Mouse (Mus musculus): Measurements from ENCODE around the gene Slc43a2. TPM values are rescaled to one million over a fixed set of nuclear protein-coding genes. Genes with fewer than 3 reads are reported as not detected.

The Slc43a2 gene
- polyA plus RNA-seq, 1 experiment = 15.9 TPM

DNA sequence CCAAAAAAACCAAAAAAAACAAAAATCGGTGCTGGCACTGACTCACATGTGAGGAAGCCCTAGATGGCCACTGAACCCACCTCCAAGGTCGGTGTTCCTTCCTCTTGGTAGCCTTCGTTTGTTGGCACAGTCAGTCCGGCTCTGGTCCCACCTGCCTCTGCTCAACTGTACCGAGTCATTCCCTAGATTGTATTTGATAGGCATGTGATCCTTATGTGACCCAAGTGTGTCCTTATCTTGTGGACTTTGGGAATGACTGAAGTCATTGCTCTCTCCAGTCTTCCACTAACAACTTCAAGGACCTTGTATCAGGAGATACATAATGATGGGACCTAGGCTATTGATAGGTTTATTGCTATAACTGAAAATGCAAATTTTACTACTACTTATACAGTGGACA lies 73.3 kb downstream of the Slc43a2 start:
- no peak overlapping the region for H3K4me3 ChIP-seq
- no peak overlapping the region for H3ac ChIP-seq (ENCODE audit: control insufficient read depth, insufficient read length)
- no peaks in the 10 kb centered on the region for H3K27me3 ChIP-seq (ENCODE audit: control insufficient read depth, insufficient read depth, insufficient read length)
- H3K4me2 ChIP-seq (ENCODE audit: low read depth) = no peak overlapping the region
- no peak for TF ChIP-seq E2F4 (IDR thresholded peaks at IDR 0.05; ENCODE audit: insufficient read depth)
- TF ChIP-seq TCF12 (IDR thresholded peaks at IDR 0.05; ENCODE audit: insufficient read depth, poor library complexity, severe bottlenecking) = no peak
- peaks cover 32% of the 10 kb centered on the region for H3K36me3 ChIP-seq (ENCODE audit: control insufficient read depth, insufficient read depth)
- no peaks in the 10 kb centered on the region for H3K79me2 ChIP-seq (ENCODE audit: control insufficient read depth, insufficient read depth)

DNA sequence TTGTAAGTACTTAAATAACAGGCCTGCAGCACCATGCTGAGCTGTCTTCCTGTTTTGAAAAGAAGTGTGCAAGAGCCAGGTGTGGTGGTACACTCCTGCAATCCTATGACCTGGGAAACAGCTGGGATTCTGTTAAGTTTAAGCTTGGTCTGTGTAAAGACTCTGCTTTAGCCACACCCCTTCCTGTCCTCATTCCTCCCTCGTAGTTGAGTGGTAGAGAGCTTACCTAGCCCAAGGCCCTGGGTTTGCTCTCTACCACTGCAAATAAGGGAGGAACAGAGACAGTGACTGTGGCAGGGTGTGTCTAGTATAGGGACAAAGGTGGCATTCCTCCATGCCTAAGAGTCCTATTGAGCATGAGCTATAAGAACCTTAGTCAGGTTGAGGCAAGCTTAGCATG lies 73.8 kb downstream of the Slc43a2 start:
- Histone ChIP-seq H3K4me2 (ENCODE audit: low read depth) (no peak overlapping the region), H3K27me3 (ENCODE audit: control insufficient read depth, insufficient read depth, insufficient read length) (no peaks in the 10 kb centered on the region), H3K4me3 (no peak overlapping the region), H3K79me2 (ENCODE audit: control insufficient read depth, insufficient read depth) (no peaks in the 10 kb centered on the region), H3K36me3 (ENCODE audit: control insufficient read depth, insufficient read depth) (peaks cover 37% of the 10 kb centered on the region), H3ac (ENCODE audit: control insufficient read depth, insufficient read length) (no peak overlapping the region)
- TF ChIP-seq USF1 (IDR thresholded peaks at IDR 0.05; ENCODE audit: low read depth) (no peak), MYOG (IDR thresholded peaks at IDR 0.05; ENCODE audit: control insufficient read depth in 1 of 3, insufficient read depth in 1 of 3, insufficient read length in 2 of 3, low read depth in 2 of 3) (no peak), MAX (IDR thresholded peaks at IDR 0.05; ENCODE audit: low read depth) (no peak), SRF (IDR thresholded peaks at IDR 0.05; ENCODE audit: control insufficient read depth, insufficient read length, low read depth) (no peak), REST (IDR thresholded peaks at IDR 0.05; ENCODE audit: insufficient read depth, insufficient read length) (no peak), POLR2A (IDR thresholded peaks at IDR 0.05; ENCODE audit: insufficient read length, low read depth) (no peak), E2F4 (IDR thresholded peaks at IDR 0.05; ENCODE audit: insufficient read depth) (no peak), MYOD1 (IDR thresholded peaks at IDR 0.05; ENCODE audit: control insufficient read depth in 1 of 3, insufficient read length in 2 of 3, low read depth in 2 of 3) (no peak), POLR2AphosphoS2 (IDR thresholded peaks at IDR 0.05; ENCODE audit: insufficient read length, low read depth) (no peak), TCF12 (IDR thresholded peaks at IDR 0.05; ENCODE audit: insufficient read depth, poor library complexity, severe bottlenecking) (no peak), CEBPB (IDR thresholded peaks at IDR 0.05; ENCODE audit: insufficient read depth, poor library complexity, severe bottlenecking) (no peak), TCF3 (IDR thresholded peaks at IDR 0.05; ENCODE audit: insufficient read length, low read depth) (no peak)

DNA sequence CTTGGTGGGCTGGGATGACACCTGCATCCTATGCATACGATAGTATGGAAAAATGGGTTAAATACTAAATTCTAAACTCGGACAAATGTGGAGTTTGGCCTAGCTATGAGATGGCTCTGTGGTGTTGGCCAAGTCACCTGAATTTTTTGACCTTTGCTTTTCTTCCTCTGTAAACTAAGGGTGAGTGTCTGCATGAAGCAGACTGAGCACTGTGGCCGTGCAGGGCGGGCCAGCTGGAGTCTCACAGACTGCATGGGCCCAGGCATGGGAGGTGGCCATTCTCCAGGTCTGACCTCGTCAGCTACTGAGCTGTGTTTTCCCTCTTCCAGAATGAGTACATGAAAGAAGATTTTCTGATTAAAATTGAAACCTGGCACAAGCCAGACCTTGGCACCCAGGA lies 77.3 kb downstream of the Slc43a2 start:
- Histone ChIP-seq H3ac (ENCODE audit: control insufficient read depth, insufficient read length) (no peak overlapping the region), H3K4me3 (no peak overlapping the region), H3K4me2 (ENCODE audit: low read depth) (no peak overlapping the region), H3K36me3 (ENCODE audit: control insufficient read depth, insufficient read depth) (peaks cover 49% of the 10 kb centered on the region), H3K27me3 (ENCODE audit: control insufficient read depth, insufficient read depth, insufficient read length) (no peaks in the 10 kb centered on the region), H3K79me2 (ENCODE audit: control insufficient read depth, insufficient read depth) (no peaks in the 10 kb centered on the region)
- no peak for TF ChIP-seq POLR2A (IDR thresholded peaks at IDR 0.05; ENCODE audit: insufficient read length, low read depth)
- TF ChIP-seq SRF (IDR thresholded peaks at IDR 0.05; ENCODE audit: control insufficient read depth, insufficient read length, low read depth) = no peak
- TF ChIP-seq MAX (IDR thresholded peaks at IDR 0.05; ENCODE audit: low read depth) = no peak
- TF ChIP-seq MYOD1 (IDR thresholded peaks at IDR 0.05; ENCODE audit: control insufficient read depth in 1 of 3, insufficient read length in 2 of 3, low read depth in 2 of 3) = no peak
- TF ChIP-seq REST (IDR thresholded peaks at IDR 0.05; ENCODE audit: insufficient read depth, insufficient read length) = no peak
- TF ChIP-seq USF1 (IDR thresholded peaks at IDR 0.05; ENCODE audit: low read depth) = no peak
- no peak for TF ChIP-seq CEBPB (IDR thresholded peaks at IDR 0.05; ENCODE audit: insufficient read depth, poor library complexity, severe bottlenecking)
- no peak for TF ChIP-seq TCF3 (IDR thresholded peaks at IDR 0.05; ENCODE audit: insufficient read length, low read depth)
- TF ChIP-seq TCF12 (IDR thresholded peaks at IDR 0.05; ENCODE audit: insufficient read depth, poor library complexity, severe bottlenecking) = no peak
- TF ChIP-seq MYOG (IDR thresholded peaks at IDR 0.05; ENCODE audit: control insufficient read depth in 1 of 3, insufficient read depth in 1 of 3, insufficient read length in 2 of 3, low read depth in 2 of 3) = no peak
- TF ChIP-seq POLR2AphosphoS2 (IDR thresholded peaks at IDR 0.05; ENCODE audit: insufficient read length, low read depth) = no peak
- TF ChIP-seq E2F4 (IDR thresholded peaks at IDR 0.05; ENCODE audit: insufficient read depth) = no peak

DNA sequence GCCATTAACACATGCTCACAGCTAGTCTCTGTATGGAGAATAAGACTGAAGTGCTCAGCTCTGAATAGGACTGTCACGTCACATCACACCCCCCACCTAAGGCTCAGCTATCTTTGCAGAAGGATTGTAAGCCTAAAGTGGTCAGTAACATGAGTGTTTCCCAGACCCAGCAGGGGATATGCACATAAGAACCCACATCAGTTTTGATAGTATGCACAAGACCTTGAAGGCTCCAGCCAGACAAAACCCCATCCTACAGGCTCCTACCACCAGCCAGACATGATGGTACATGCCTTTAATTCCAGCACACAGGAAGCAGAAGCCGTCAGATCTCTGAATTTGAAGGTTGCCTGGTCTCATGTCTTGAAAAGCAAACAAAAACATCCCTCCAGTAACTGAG lies 78.5 kb downstream of the Slc43a2 start:
- Histone ChIP-seq H3K4me3 (no peak overlapping the region), H3ac (ENCODE audit: control insufficient read depth, insufficient read length) (no peak overlapping the region), H3K79me2 (ENCODE audit: control insufficient read depth, insufficient read depth) (no peaks in the 10 kb centered on the region), H3K27me3 (ENCODE audit: control insufficient read depth, insufficient read depth, insufficient read length) (no peaks in the 10 kb centered on the region), H3K36me3 (ENCODE audit: control insufficient read depth, insufficient read depth) (peaks cover 44% of the 10 kb centered on the region), H3K4me2 (ENCODE audit: low read depth) (no peak overlapping the region)
- TF ChIP-seq CEBPB (IDR thresholded peaks at IDR 0.05; ENCODE audit: insufficient read depth, poor library complexity, severe bottlenecking) = no peak

DNA sequence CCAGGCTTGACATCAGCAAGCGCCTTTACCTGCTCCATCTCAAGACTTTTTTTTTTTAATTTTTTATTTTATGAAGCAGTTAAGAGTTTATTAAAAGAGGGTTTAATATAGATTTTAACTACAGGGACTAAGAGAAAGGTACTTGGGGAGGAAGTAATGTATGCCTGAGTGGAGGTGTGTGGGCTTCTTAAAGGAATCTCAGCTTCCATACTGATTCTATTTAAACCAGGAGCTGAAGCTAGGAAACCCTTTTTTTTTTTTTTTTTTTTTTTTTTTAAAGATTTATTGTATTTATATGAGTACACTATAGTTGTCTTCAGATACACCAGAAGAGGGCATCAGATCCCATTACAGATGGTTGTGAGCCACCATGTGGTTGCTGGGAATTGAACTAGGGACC lies 83.3 kb downstream of the Slc43a2 start:
- peaks cover 46% of the 10 kb centered on the region for H3K36me3 ChIP-seq (ENCODE audit: control insufficient read depth, insufficient read depth)
- TF ChIP-seq E2F4 (IDR thresholded peaks at IDR 0.05; ENCODE audit: insufficient read depth) = no peak
- no peak for TF ChIP-seq TCF3 (IDR thresholded peaks at IDR 0.05; ENCODE audit: insufficient read length, low read depth)
- H3K27me3 ChIP-seq (ENCODE audit: control insufficient read depth, insufficient read depth, insufficient read length) = no peaks in the 10 kb centered on the region
- H3K4me2 ChIP-seq (ENCODE audit: low read depth) = no peak overlapping the region
- no peaks in the 10 kb centered on the region for H3K79me2 ChIP-seq (ENCODE audit: control insufficient read depth, insufficient read depth)
- H3K4me3 ChIP-seq = no peak overlapping the region
- H3ac ChIP-seq (ENCODE audit: control insufficient read depth, insufficient read length) = no peak overlapping the region

DNA sequence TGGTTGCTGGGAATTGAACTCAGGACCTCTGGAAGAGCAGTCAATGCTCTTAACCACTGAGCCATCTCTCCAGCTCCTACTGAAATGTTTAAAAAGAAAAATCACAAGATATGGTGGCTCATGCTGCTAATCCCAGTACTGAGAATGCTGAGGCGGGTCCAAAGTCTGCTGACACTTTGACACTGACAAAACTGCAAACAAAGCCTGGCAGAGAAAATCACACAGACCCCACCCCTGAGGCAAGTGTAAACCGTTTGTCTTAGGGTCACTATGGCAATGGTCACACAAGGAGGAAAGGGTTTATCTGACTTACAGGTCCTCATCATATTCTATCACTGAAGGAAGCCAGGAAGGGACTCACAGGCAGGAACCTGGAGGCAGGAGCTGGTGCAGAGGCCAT lies 84.1 kb downstream of the Slc43a2 start:
- Histone ChIP-seq H3K4me3 (no peak overlapping the region), H3K4me2 (ENCODE audit: low read depth) (no peak overlapping the region), H3K27me3 (ENCODE audit: control insufficient read depth, insufficient read depth, insufficient read length) (no peaks in the 10 kb centered on the region), H3ac (ENCODE audit: control insufficient read depth, insufficient read length) (no peak overlapping the region), H3K36me3 (ENCODE audit: control insufficient read depth, insufficient read depth) (peaks cover 41% of the 10 kb centered on the region), H3K79me2 (ENCODE audit: control insufficient read depth, insufficient read depth) (no peaks in the 10 kb centered on the region)
- TF ChIP-seq USF1 (IDR thresholded peaks at IDR 0.05; ENCODE audit: low read depth) = no peak
